Mouse (Mus musculus): ENCODE results near the gene Nudt9.

DNA sequence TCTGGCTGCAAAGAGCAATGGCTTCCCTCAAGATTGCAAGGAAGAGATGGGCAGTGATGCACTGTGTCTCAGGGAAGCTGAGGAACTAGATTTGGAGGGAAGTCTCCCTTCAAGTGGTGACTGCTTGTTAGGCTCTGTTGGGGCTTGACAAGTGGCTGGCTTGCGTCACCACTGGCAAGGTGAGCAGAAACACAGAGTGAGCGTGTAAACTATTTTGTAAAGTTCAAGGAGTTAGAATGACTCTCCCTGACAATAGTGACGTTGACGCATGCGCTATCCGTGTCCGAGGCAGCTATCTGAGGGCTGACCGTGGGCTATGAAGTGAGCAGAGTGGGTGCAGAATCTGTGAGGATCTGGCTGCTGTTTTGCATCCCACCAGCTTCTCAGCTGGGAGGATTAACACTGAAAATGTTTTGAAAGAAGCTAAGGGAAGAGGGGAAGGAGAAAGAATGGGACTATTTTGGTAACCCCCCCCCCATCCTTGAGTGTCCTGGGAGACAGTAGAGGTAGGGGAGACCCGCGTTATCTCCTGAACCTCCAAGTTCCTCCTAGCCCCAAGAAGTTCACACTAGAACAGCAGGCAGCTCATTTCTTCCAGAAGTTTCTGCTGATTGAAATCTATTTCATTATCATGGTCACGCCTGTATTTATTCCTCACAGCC, 49.4 kb downstream of the Nudt9 start:
- TF ChIP-seq CTCF (IDR thresholded peaks at IDR 0.05; ENCODE audit: borderline replicate concordance, insufficient read depth, low read length) (no peak), POLR2A (IDR thresholded peaks at IDR 0.05; ENCODE audit: low read depth, low read length) (no peak)
